Mouse (Mus musculus) hindbrain, embryonic 10.5 days (tissue): ENCODE results near the gene Fn1. TPM values are rescaled to one million over a fixed set of nuclear protein-coding genes. Genes with fewer than 3 reads are reported as not detected.

Experiments
- DNase-seq: peaks from one replicate; pipeline ENCODE4 v3.0.0-alpha.2; 2017; ENCODE audit warnings: low spot score
- H3K27ac ChIP-seq: fragments of 300-500 bp; sonication (generic); 2 replicates; pipeline ENCODE4 v1.5.1; 2016; ENCODE audit warnings: mild to moderate bottlenecking, moderate library complexity
- H3K27me3 ChIP-seq: fragments of 300-500 bp; sonication (generic); 2 replicates; pipeline ENCODE4 v1.6.1; 2016; ENCODE audit warnings: mild to moderate bottlenecking; ENCODE audit not compliant: poor library complexity, insufficient read depth, severe bottlenecking
- H3K36me3 ChIP-seq: fragments of 300-500 bp; sonication (generic); 2 replicates; pipeline ENCODE4 v1.6.1; 2016; ENCODE audit warnings: mild to moderate bottlenecking, moderate library complexity
- H3K4me1 ChIP-seq: fragments of 300-500 bp; sonication (generic); replicated peaks from 2 replicates; pipeline ENCODE4 v1.6.1; 2016; ENCODE audit warnings: mild to moderate bottlenecking
- H3K4me3 ChIP-seq: fragments of 300-500 bp; sonication (generic); 2 replicates; pipeline ENCODE4 v1.5.1; 2016; ENCODE audit warnings: mild to moderate bottlenecking, moderate library complexity
- H3K9me3 ChIP-seq: fragments of 300-500 bp; sonication (generic); 2 replicates; pipeline ENCODE4 v1.6.1; 2016; ENCODE audit warnings: mild to moderate bottlenecking, moderate library complexity
- WGBS: fragments of 180-500 bp; shearing (Covaris S2); methylation state at CpG from one replicate; pipeline ENCODE4 v1.1.7; 2016; 5-methylcytosine and 5-hydroxymethylcytosine counted together
- polyA plus RNA-seq: library from polyadenylated mRNA; unstranded; fragments of >200 nt; fragmentation: Nextera tagmentation; extraction: Ambion mirVana; gene quantifications from 2 replicates; pipeline ENCODE4 v1.2.1, GENCODE M21; 2016

Fn1 gene
- polyA plus RNA-seq, 1 experiment from 2014 or later = 90.4 TPM

GRCm38 (mm10) chr1:71580408-71580807, 72.6 kb downstream of the Fn1 start:
- no peaks in the 10 kb centered on the region for H3K4me1 ChIP-seq
- 92% methylated on average over 12 of the region's 12 CpGs for WGBS
- no peak overlapping the region for H3K4me3 ChIP-seq
- no peaks in the 10 kb centered on the region for H3K27me3 ChIP-seq
- peaks cover 66% of the 10 kb centered on the region for H3K36me3 ChIP-seq
- no peaks in the 10 kb centered on the region for H3K9me3 ChIP-seq
- DNase-seq = no peak
- H3K27ac ChIP-seq = no peak overlapping the region

GRCm38 (mm10) chr1:71579526-71579925, 73.5 kb downstream of the Fn1 start:
- H3K27ac ChIP-seq = no peak overlapping the region
- no peak for DNase-seq
- 89% methylated on average over 4 of the region's 4 CpGs for WGBS
- no peaks in the 10 kb centered on the region for H3K9me3 ChIP-seq
- peaks cover 62% of the 10 kb centered on the region for H3K36me3 ChIP-seq
- no peaks in the 10 kb centered on the region for H3K4me1 ChIP-seq
- no peaks in the 10 kb centered on the region for H3K27me3 ChIP-seq
- no peak overlapping the region for H3K4me3 ChIP-seq

- no peak overlapping the region for H3K4me3 ChIP-seq
- no peaks in the 10 kb centered on the region for H3K27me3 ChIP-seq
- peaks cover 82% of the 10 kb centered on the region for H3K36me3 ChIP-seq
- DNase-seq = no peak
- no peak overlapping the region for H3K27ac ChIP-seq
- WGBS = 93% methylated on average over 6 of the region's 6 CpGs
- no peaks in the 10 kb centered on the region for H3K9me3 ChIP-seq
- H3K4me1 ChIP-seq = no peaks in the 10 kb centered on the region
These were observed 76.2 kb downstream of the Fn1 start for GRCm38 (mm10) chr1:71576837-71577236.

GRCm38 (mm10) chr1:71575987-71576386, 77.0 kb downstream of the Fn1 start:
- Histone ChIP-seq H3K4me3 (no peak overlapping the region), H3K36me3 (peaks cover 90% of the 10 kb centered on the region), H3K27me3 (no peaks in the 10 kb centered on the region), H3K9me3 (no peaks in the 10 kb centered on the region), H3K27ac (no peak overlapping the region), H3K4me1 (no peaks in the 10 kb centered on the region)
- no peak for DNase-seq
- 93% methylated on average over 7 of the region's 7 CpGs for WGBS

- H3K9me3 ChIP-seq = no peaks in the 10 kb centered on the region
- no peaks in the 10 kb centered on the region for H3K27me3 ChIP-seq
- no peaks in the 10 kb centered on the region for H3K4me1 ChIP-seq
- H3K27ac ChIP-seq = no peak overlapping the region
- peaks cover 91% of the 10 kb centered on the region for H3K36me3 ChIP-seq
- 88% methylated on average over 4 of the region's 4 CpGs for WGBS
- no peak for DNase-seq
- H3K4me3 ChIP-seq = no peak overlapping the region
These were observed 82.9 kb downstream of the Fn1 start for GRCm38 (mm10) chr1:71570116-71570515.

- WGBS = 89% methylated on average over 16 of the region's 16 CpGs
- Histone ChIP-seq H3K9me3 (no peaks in the 10 kb centered on the region), H3K27ac (no peak overlapping the region), H3K4me3 (no peak overlapping the region), H3K27me3 (no peaks in the 10 kb centered on the region), H3K36me3 (peaks cover 97% of the 10 kb centered on the region), H3K4me1 (no peaks in the 10 kb centered on the region)
- no peak for DNase-seq
These were observed 85.0 kb downstream of the Fn1 start for GRCm38 (mm10) chr1:71567884-71568605.

GRCm38 (mm10) chr1:71564291-71564690, 88.7 kb downstream of the Fn1 start:
- H3K4me1 ChIP-seq = no peaks in the 10 kb centered on the region
- DNase-seq = no peak
- no peak overlapping the region for H3K27ac ChIP-seq
- H3K36me3 ChIP-seq = peaks cover 96% of the 10 kb centered on the region
- no peaks in the 10 kb centered on the region for H3K27me3 ChIP-seq
- peaks cover 8% of the 10 kb centered on the region; the same call in 1 of the 2 replicates for H3K9me3 ChIP-seq
- 93% methylated on average over 7 of the region's 7 CpGs for WGBS
- H3K4me3 ChIP-seq = no peak overlapping the region

GRCm38 (mm10) chr1:71560626-71561025, 92.4 kb downstream of the Fn1 start:
- DNase-seq = no peak
- Histone ChIP-seq H3K36me3 (peaks cover 69% of the 10 kb centered on the region), H3K27ac (no peak overlapping the region), H3K4me1 (peaks cover 19% of the 10 kb centered on the region), H3K27me3 (no peaks in the 10 kb centered on the region), H3K4me3 (no peak overlapping the region), H3K9me3 (peaks cover 8% of the 10 kb centered on the region; the same call in 1 of the 2 replicates)
- WGBS = 92% methylated on average over 4 of the region's 4 CpGs

- under 1% methylated on average over 55 of the region's 55 CpGs for WGBS
- peak within 1 kb of the TSS; percentile 93 for H3K27ac ChIP-seq
These were observed 96.0 kb downstream of the Fn1 start, which contains the start of gene Atic for GRCm38 (mm10) chr1:71556688-71557612. Gene Atic (plus strand): TSS chr1:71557150.

GRCm38 (mm10) chr1:71550626-71551195, 102.3 kb downstream of the Fn1 start:
- no peaks in the 10 kb centered on the region for H3K9me3 ChIP-seq
- H3K27ac ChIP-seq = no peak overlapping the region
- WGBS = 82% methylated on average over 10 of the region's 10 CpGs
- H3K4me1 ChIP-seq = no peaks in the 10 kb centered on the region
- no peak overlapping the region for H3K4me3 ChIP-seq
- H3K36me3 ChIP-seq = no peaks in the 10 kb centered on the region
- no peak for DNase-seq
- H3K27me3 ChIP-seq = no peaks in the 10 kb centered on the region

More at GRCm38 (mm10) chr1:71556688-71557612, 96.0 kb downstream of the Fn1 start, which contains the start of gene Atic:
- peaks cover 34% of the 10 kb centered on the region for H3K36me3 ChIP-seq
- peaks cover 19% of the 10 kb centered on the region for H3K4me1 ChIP-seq
- H3K27me3 ChIP-seq = no peaks in the 10 kb centered on the region
- DNase-seq = peak; percentile 94
- H3K9me3 ChIP-seq = peaks cover 8% of the 10 kb centered on the region; the same call in 1 of the 2 replicates
- H3K4me3 ChIP-seq = peak within 1 kb of the TSS; percentile 72

GRCm38 (mm10) chr1:71540437-71540836, 112.6 kb downstream of the Fn1 start:
- Histone ChIP-seq H3K9me3 (no peaks in the 10 kb centered on the region), H3K4me1 (no peaks in the 10 kb centered on the region), H3K27me3 (no peaks in the 10 kb centered on the region), H3K4me3 (no peak overlapping the region), H3K27ac (no peak overlapping the region), H3K36me3 (no peaks in the 10 kb centered on the region)
- no peak for DNase-seq
- 87% methylated on average over 3 of the region's 3 CpGs for WGBS

- no peak for DNase-seq
- Histone ChIP-seq H3K4me3 (no peak overlapping the region), H3K4me1 (no peaks in the 10 kb centered on the region), H3K9me3 (no peaks in the 10 kb centered on the region), H3K36me3 (no peaks in the 10 kb centered on the region), H3K27ac (no peak overlapping the region), H3K27me3 (no peaks in the 10 kb centered on the region)
- WGBS = 87% methylated on average over 4 of the region's 4 CpGs
These were observed 113.4 kb downstream of the Fn1 start for GRCm38 (mm10) chr1:71539641-71540040.
